Mouse (Mus musculus) MEL (cell line): ENCODE measurements at regions not wholly inside any gene's neighbourhood (a gene's known extent, or its start where the extent isn't known, plus 50 kb on each side); places are given as distances from the start of the nearest gene placed in this dataset.

Experiments used
- DNase-seq: peaks from one replicate; pipeline ENCODE4 v3.0.0; 2011; ENCODE audit warnings: low read depth, low spot score
- H3K27ac ChIP-seq: 2 replicates; pipeline ENCODE4 v1.5.1; 2012; ENCODE audit warnings: low read depth, mild to moderate bottlenecking, control low read depth, low read length, moderate library complexity; ENCODE audit not compliant: control insufficient read depth
- H3K27me3 ChIP-seq, 2 experiments: fragments of 150-350 bp in 1 of 2; sonication (generic) in 1 of 2; 2 replicates each; pipeline ENCODE4 v1.6.1; 2012; ENCODE audit warnings: low read length in 2 of 2, mild to moderate bottlenecking in 2 of 2, improper control_type of control experiment in 1 of 2, moderate library complexity in 1 of 2; ENCODE audit not compliant: insufficient read depth in 2 of 2, control insufficient read depth in 1 of 2
- H3K36me3 ChIP-seq, 2 experiments: 2 replicates each; pipeline ENCODE4 v1.6.1; 2012 to 2014; ENCODE audit warnings: low read length in 2 of 2, improper control_type of control experiment in 1 of 2, inconsistent platforms in 1 of 2, mild to moderate bottlenecking in 1 of 2; ENCODE audit not compliant: insufficient read depth in 2 of 2, control insufficient read depth in 1 of 2
- H3K4me1 ChIP-seq, 2 experiments: fragments of 150-350 bp in 1 of 2; sonication (generic) in 1 of 2; 2 replicates each; pipeline ENCODE4 v1.6.1; 2012; ENCODE audit warnings: low read length in 2 of 2, improper control_type of control experiment in 1 of 2, mild to moderate bottlenecking in 1 of 2; ENCODE audit not compliant: insufficient read depth in 2 of 2, control insufficient read depth in 1 of 2
- H3K4me3 ChIP-seq, 2 experiments: fragments of 150-350 bp in 1 of 2; sonication (generic) in 1 of 2; 2 replicates each; pipeline ENCODE4 v1.5.1; 2012; ENCODE audit warnings: low read depth in 2 of 2, low read length in 2 of 2, mild to moderate bottlenecking in 2 of 2, moderate library complexity in 2 of 2, control low read depth in 1 of 2, improper control_type of control experiment in 1 of 2; ENCODE audit not compliant: control insufficient read depth in 1 of 2, insufficient read depth in 1 of 2
- H3K79me2 ChIP-seq: 2 replicates; pipeline ENCODE4 v1.6.1; 2012; ENCODE audit warnings: mild to moderate bottlenecking, low read length, moderate library complexity; ENCODE audit not compliant: control insufficient read depth, poor library complexity, insufficient read depth
- H3K9ac ChIP-seq: 2 replicates; pipeline ENCODE4 v1.6.1; 2012; ENCODE audit warnings: low read depth, mild to moderate bottlenecking, control low read depth, low read length, moderate library complexity; ENCODE audit not compliant: control insufficient read depth, poor library complexity, severe bottlenecking
- H3K9me3 ChIP-seq: fragments of 150-350 bp; sonication (generic); replicated peaks from 2 replicates; pipeline ENCODE4 v1.6.1; 2012; ENCODE audit warnings: mild to moderate bottlenecking, low read length, improper control_type of control experiment, moderate library complexity; ENCODE audit not compliant: insufficient read depth
- BHLHE40 ChIP-seq: IDR thresholded peaks from 2 replicates; pipeline ENCODE4 v1.6.1; 2012; ENCODE audit warnings: low read depth, mild to moderate bottlenecking, inconsistent platforms, low read length, improper control_type of control experiment, borderline replicate concordance
- CHD2 ChIP-seq: IDR thresholded peaks from 2 replicates; pipeline ENCODE4 v1.6.1; 2011; ENCODE audit warnings: low read length, improper control_type of control experiment
- CTCF ChIP-seq, 3 experiments: IDR thresholded peaks in 2 of 3; conservative IDR thresholded peaks in 1 of 3; 2 replicates each; pipeline ENCODE4 v1.5.1; 2011 to 2012; ENCODE audit warnings: low read length in 3 of 3, low read depth in 2 of 3, mild to moderate bottlenecking in 2 of 3, improper control_type of control experiment in 1 of 3, inconsistent platforms in 1 of 3, mixed read lengths in 1 of 3, moderate library complexity in 1 of 3; ENCODE audit not compliant: control insufficient read depth in 1 of 3, insufficient read depth in 1 of 3, poor library complexity in 1 of 3, severe bottlenecking in 1 of 3
- GABPA ChIP-seq: IDR thresholded peaks from 2 replicates; pipeline ENCODE4 v1.6.1; 2012; ENCODE audit warnings: low read depth, mild to moderate bottlenecking, inconsistent platforms, low read length, improper control_type of control experiment, moderate library complexity
- GATA1 ChIP-seq: IDR thresholded peaks from 2 replicates; pipeline ENCODE4 v1.6.1; 2011; ENCODE audit warnings: low read depth, low read length, improper control_type of control experiment
- HCFC1 ChIP-seq: IDR thresholded peaks from 2 replicates; pipeline ENCODE4 v1.6.1; 2012; ENCODE audit warnings: low read depth, mild to moderate bottlenecking, inconsistent platforms, low read length, improper control_type of control experiment, moderate library complexity
- JUND ChIP-seq: IDR thresholded peaks from 2 replicates; pipeline ENCODE4 v1.6.1; 2011; ENCODE audit warnings: low read depth, mild to moderate bottlenecking, improper control_type of control experiment, low read length
- KAT2A ChIP-seq: conservative IDR thresholded peaks from 2 replicates; pipeline ENCODE4 v1.6.1; 2012; ENCODE audit warnings: low read depth, low read length, improper control_type of control experiment, inconsistent platforms
- MAX ChIP-seq: IDR thresholded peaks from 2 replicates; pipeline ENCODE4 v1.6.1; 2011; ENCODE audit warnings: low read length, improper control_type of control experiment
- MAZ ChIP-seq: IDR thresholded peaks from 2 replicates; pipeline ENCODE4 v1.6.1; 2012; ENCODE audit warnings: low read depth, mild to moderate bottlenecking, inconsistent platforms, low read length, improper control_type of control experiment
- MXI1 ChIP-seq: IDR thresholded peaks from 2 replicates; pipeline ENCODE4 v1.6.1; 2011; ENCODE audit warnings: mild to moderate bottlenecking, low read depth, low read length, improper control_type of control experiment
- MYB ChIP-seq: IDR thresholded peaks from 2 replicates; pipeline ENCODE4 v1.6.1; 2011; ENCODE audit warnings: mild to moderate bottlenecking, low read depth, low read length, improper control_type of control experiment
- MYC ChIP-seq: IDR thresholded peaks from 2 replicates; pipeline ENCODE4 v1.6.1; 2011; ENCODE audit warnings: low read depth, mild to moderate bottlenecking, low read length, improper control_type of control experiment, moderate library complexity
- NELFE ChIP-seq: IDR thresholded peaks from 2 replicates; pipeline ENCODE4 v1.6.1; 2011; ENCODE audit warnings: low read depth, low read length, improper control_type of control experiment
- NRF1 ChIP-seq: IDR thresholded peaks from 2 replicates; pipeline ENCODE4 v1.6.1; 2014; ENCODE audit warnings: low read depth, mild to moderate bottlenecking, inconsistent platforms, low read length, improper control_type of control experiment, moderate library complexity; ENCODE audit not compliant: poor library complexity, insufficient read depth, severe bottlenecking
- POLR2A ChIP-seq, 2 experiments: IDR thresholded peaks; 2 replicates each; pipeline ENCODE4 v1.6.1; 2011 to 2012; ENCODE audit warnings: low read length in 2 of 2, mild to moderate bottlenecking in 2 of 2, control low read depth in 1 of 2, improper control_type of control experiment in 1 of 2, low read depth in 1 of 2, moderate library complexity in 1 of 2; ENCODE audit not compliant: control insufficient read depth in 1 of 2, insufficient read depth in 1 of 2, poor library complexity in 1 of 2
- POLR2AphosphoS2 ChIP-seq: IDR thresholded peaks from 2 replicates; pipeline ENCODE4 v1.6.1; 2011; ENCODE audit warnings: low read length, improper control_type of control experiment
- RAD21 ChIP-seq: IDR thresholded peaks from 2 replicates; pipeline ENCODE4 v1.6.1; 2011; ENCODE audit warnings: mild to moderate bottlenecking, low read depth, low read length, improper control_type of control experiment
- RCOR1 ChIP-seq: IDR thresholded peaks from 2 replicates; pipeline ENCODE4 v1.6.1; 2012; ENCODE audit warnings: low read depth, mild to moderate bottlenecking, inconsistent platforms, low read length, improper control_type of control experiment
- SMC3 ChIP-seq: IDR thresholded peaks from 2 replicates; pipeline ENCODE4 v1.6.1; 2011; ENCODE audit warnings: low read depth, low read length, improper control_type of control experiment
- TAL1 ChIP-seq: IDR thresholded peaks from 2 replicates; pipeline ENCODE4 v1.6.1; 2012; ENCODE audit warnings: mild to moderate bottlenecking, inconsistent platforms, low read length, moderate library complexity, mixed read lengths
- TBP ChIP-seq: IDR thresholded peaks from 2 replicates; pipeline ENCODE4 v1.8.0; 2011; ENCODE audit warnings: low read depth, low read length, improper control_type of control experiment
- TCF12 ChIP-seq: IDR thresholded peaks from 2 replicates; pipeline ENCODE4 v1.6.1; 2014; ENCODE audit warnings: low read depth, mild to moderate bottlenecking, inconsistent platforms, low read length, improper control_type of control experiment, moderate library complexity
- USF1 ChIP-seq: IDR thresholded peaks from 2 replicates; pipeline ENCODE4 v1.6.1; 2014; ENCODE audit warnings: low read depth, mild to moderate bottlenecking, inconsistent platforms, low read length, improper control_type of control experiment, moderate library complexity
- ZMIZ1 ChIP-seq: IDR thresholded peaks from 2 replicates; pipeline ENCODE4 v1.6.1; 2012; ENCODE audit warnings: low read depth, mild to moderate bottlenecking, inconsistent platforms, low read length, improper control_type of control experiment, moderate library complexity

DNA sequence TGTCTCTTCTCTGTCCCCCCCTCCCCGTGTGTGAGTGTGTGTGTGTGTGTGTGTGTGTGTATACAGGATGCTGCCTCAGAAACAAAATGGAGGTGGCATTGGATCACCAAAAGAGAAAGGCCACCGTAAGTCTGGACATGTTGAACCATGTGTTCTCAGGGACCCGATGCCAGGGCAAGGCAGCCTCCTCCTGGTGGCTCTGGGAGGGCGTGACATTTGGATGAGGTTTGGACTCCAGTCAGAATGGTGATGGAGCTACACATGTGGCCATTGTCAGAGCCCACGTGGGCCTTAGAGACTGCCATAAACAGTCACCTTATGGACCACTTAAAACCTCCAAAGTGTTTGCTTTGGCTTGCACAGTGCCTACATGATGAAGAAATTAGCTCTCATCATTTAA is 80.0 kb downstream of the Efnb1 start:
- H3K27ac ChIP-seq, result no peak overlapping the region
- no peaks in the 10 kb centered on the region for H3K79me2 ChIP-seq
- no peak overlapping the region for H3K4me3 ChIP-seq
- no peaks in the 10 kb centered on the region for H3K4me1 ChIP-seq
- no peak for TF ChIP-seq POLR2AphosphoS2
- no peak for TF ChIP-seq NELFE
- no peak for TF ChIP-seq RCOR1
- no peak for TF ChIP-seq POLR2A (IDR thresholded peaks at IDR 0.05; ENCODE audit: control insufficient read depth in 1 of 2, insufficient read depth in 1 of 2, low read depth in 1 of 2, low read length in 2 of 2, poor library complexity in 1 of 2)
- TF ChIP-seq, all 39 proteins: peak for 0
- no peaks in the 10 kb centered on the region for H3K27me3 ChIP-seq
- no peak overlapping the region for H3K9ac ChIP-seq
- H3K36me3 ChIP-seq, result no peaks in the 10 kb centered on the region
- no peaks in the 10 kb centered on the region for H3K9me3 ChIP-seq
- no peak for DNase-seq

DNA sequence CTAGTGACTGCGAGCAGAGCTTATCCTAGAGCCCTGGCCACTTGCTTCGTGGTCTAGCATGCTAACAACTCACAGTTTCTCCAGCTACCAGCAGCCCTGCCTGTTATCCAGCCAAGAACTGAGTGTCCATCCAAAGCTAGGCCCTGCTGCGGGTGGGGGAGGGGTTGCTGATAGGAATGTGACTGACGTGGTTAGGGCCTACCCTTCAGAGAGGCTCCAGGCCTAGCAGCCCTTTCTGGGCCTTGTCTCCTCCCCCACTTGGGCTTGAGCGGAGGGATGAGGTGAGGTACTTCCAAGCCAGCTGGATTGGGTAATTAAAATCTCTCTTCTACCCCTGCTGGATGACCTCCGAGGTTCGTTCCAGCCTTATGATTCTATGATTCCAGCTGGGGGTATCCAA is 79.2 kb downstream of the Efnb1 start:
- no peak for DNase-seq
- Histone ChIP-seq H3K79me2 (no peaks in the 10 kb centered on the region), H3K27me3 (no peaks in the 10 kb centered on the region), H3K9ac (no peak overlapping the region), H3K27ac (no peak overlapping the region), H3K4me3 (no peak overlapping the region), H3K4me1 (no peaks in the 10 kb centered on the region), H3K36me3 (no peaks in the 10 kb centered on the region), H3K9me3 (no peaks in the 10 kb centered on the region)
- TF ChIP-seq CHD2, result no peak
- TF ChIP-seq GATA1, result no peak
- no peak for TF ChIP-seq MYB
- no peak for TF ChIP-seq TBP
- no peak for TF ChIP-seq GABPA
- no peak for TF ChIP-seq NRF1
- no peak for TF ChIP-seq BHLHE40
- TF ChIP-seq HCFC1, result no peak
- TF ChIP-seq RCOR1, result no peak
- no peak for TF ChIP-seq JUND
- TF ChIP-seq POLR2AphosphoS2, result no peak

DNA sequence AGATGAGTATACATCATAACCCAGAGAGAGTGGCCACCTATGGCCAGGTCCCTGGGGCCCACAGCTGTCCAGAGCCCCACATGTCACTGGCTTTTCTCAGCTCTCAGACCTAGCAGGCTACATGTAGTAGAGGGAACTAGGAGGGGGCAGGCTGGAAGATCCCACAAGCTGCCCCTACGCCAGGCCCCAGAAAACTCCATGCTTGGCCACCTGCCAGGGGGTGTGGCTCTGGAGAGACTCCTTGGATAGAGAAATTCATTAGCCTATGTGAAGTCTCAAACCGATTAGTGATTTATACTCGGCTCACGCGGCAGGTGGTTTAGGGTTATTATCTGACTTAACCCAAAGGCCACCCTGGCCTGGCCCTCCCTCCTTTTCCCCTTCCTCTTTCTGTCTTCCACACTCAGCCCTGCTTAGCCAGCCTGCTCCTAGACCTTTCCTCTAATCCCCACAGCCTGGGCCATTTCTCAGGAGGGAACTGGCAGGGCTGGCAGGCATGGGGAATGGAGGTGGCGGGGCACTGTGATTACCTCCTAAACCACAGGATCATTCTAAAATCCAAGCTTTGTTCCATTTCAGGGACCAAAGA is 77.7 kb downstream of the Efnb1 start:
- Histone ChIP-seq H3K4me3 (no peak overlapping the region), H3K36me3 (no peaks in the 10 kb centered on the region), H3K27ac (no peak overlapping the region), H3K79me2 (no peaks in the 10 kb centered on the region), H3K9ac (no peak overlapping the region), H3K27me3 (no peaks in the 10 kb centered on the region), H3K4me1 (no peaks in the 10 kb centered on the region), H3K9me3 (no peaks in the 10 kb centered on the region)
- TF ChIP-seq JUND, result no peak
- TF ChIP-seq RAD21, result no peak
- no peak for TF ChIP-seq BHLHE40
- TF ChIP-seq CTCF (IDR thresholded peaks at IDR 0.05 in 2 of 3, conservative IDR thresholded peaks at IDR 0.05 in 1 of 3; ENCODE audit: control insufficient read depth in 1 of 3, insufficient read depth in 1 of 3, low read depth in 2 of 3, low read length in 3 of 3, poor library complexity in 1 of 3, severe bottlenecking in 1 of 3), result no peak
- TF ChIP-seq NELFE, result no peak
- no peak for TF ChIP-seq CHD2
- TF ChIP-seq USF1, result no peak
- TF ChIP-seq ZMIZ1, result no peak
- TF ChIP-seq GABPA, result no peak
- no peak for TF ChIP-seq KAT2A
- no peak for TF ChIP-seq MYC
- no peak for TF ChIP-seq SMC3
- no peak for TF ChIP-seq MAZ
- no peak for TF ChIP-seq MXI1
- no peak for TF ChIP-seq TCF12
- TF ChIP-seq MAX, result no peak
- no peak for TF ChIP-seq TAL1
- no peak for DNase-seq
